Mouse (Mus musculus) liver, adult 2 months (tissue): ENCODE data around the gene 4930550C14Rik.

Experiments
- CTCF ChIP-seq: fragments of 200-500 bp; IDR thresholded peaks from 2 replicates; pipeline ENCODE4 v1.5.1; 2011; ENCODE audit warnings: low read depth, low read length, control low read depth
- POLR2A ChIP-seq: fragments of 200-500 bp; IDR thresholded peaks from 2 replicates; pipeline ENCODE4 v1.6.1; 2011; ENCODE audit warnings: low read length, control low read depth; ENCODE audit not compliant: insufficient read depth; ENCODE audit errors: extremely low read depth

DNA sequence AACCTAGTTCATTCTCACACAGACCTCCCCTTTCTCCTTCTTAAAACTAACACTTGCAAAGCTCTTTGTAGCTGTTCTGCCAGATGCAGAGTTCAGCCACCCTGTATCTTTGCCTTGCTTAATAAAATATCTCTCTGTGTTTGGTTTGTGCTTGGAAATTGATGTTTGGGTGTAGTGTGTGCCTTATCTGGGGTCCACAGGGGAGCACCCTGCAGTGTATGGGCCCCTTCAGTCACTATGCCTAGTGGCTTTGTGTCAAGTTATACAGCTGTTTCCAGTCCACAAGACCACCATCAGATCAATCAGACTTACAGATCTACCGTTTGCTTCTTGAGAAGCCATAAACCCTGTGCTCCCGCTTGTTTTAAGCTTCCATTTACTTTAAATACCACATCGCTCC, 7.3 kb downstream of the 4930550C14Rik start:
- TF ChIP-seq CTCF (no peak), POLR2A (no peak)
